Mouse (Mus musculus) kidney, embryonic 16.5 days (tissue): ENCODE measurements around the gene Gna12. TPM values are rescaled to one million over a fixed set of nuclear protein-coding genes. Genes with fewer than 3 reads are reported as not detected.

Experiments used
- ATAC-seq: fragments of 200-750 bp; cut with Nextera tagmentation; 2 replicates; pipeline ENCODE4 v1.8.0; 2017; ENCODE audit warnings: moderate TSS enrichment; ENCODE audit not compliant: low FRiP score, low TSS enrichment
- H3K27ac ChIP-seq: fragments of 300-500 bp; sonication (generic); 2 replicates; pipeline ENCODE4 v1.5.1; 2014; ENCODE audit warnings: low read length
- H3K27me3 ChIP-seq: fragments of 300-500 bp; sonication (generic); 2 replicates; pipeline ENCODE4 v1.6.1; 2014; ENCODE audit warnings: low read length, control low read depth, mixed read lengths; ENCODE audit not compliant: insufficient read depth
- H3K36me3 ChIP-seq: fragments of 300-500 bp; sonication (generic); 2 replicates; pipeline ENCODE4 v1.6.1; 2014; ENCODE audit warnings: low read length, control low read depth, mixed read lengths; ENCODE audit not compliant: insufficient read depth
- H3K4me1 ChIP-seq: fragments of 300-500 bp; sonication (generic); 2 replicates; pipeline ENCODE4 v1.6.1; 2014; ENCODE audit warnings: low read length, control low read depth, mixed read lengths; ENCODE audit not compliant: insufficient read depth
- H3K4me2 ChIP-seq: fragments of 300-500 bp; sonication (generic); replicated peaks from 2 replicates; pipeline ENCODE4 v1.6.1; 2014; ENCODE audit warnings: low read depth, low read length
- H3K4me3 ChIP-seq: fragments of 300-500 bp; sonication (generic); 2 replicates; pipeline ENCODE4 v1.5.1; 2014; ENCODE audit warnings: mild to moderate bottlenecking, low read length
- H3K9ac ChIP-seq: fragments of 300-500 bp; sonication (generic); replicated peaks from 2 replicates; pipeline ENCODE4 v1.6.1; 2014; ENCODE audit warnings: low read length
- H3K9me3 ChIP-seq: fragments of 300-500 bp; sonication (generic); 2 replicates; pipeline ENCODE4 v1.6.1; 2016; ENCODE audit warnings: low read length, control low read depth
- WGBS: fragments of 180-500 bp; shearing (Covaris S2); extraction: QIAGEN DNeasy Blood & Tissue Kit; methylation state at CpG from one replicate; pipeline ENCODE4 v1.1.7; 2014; 5-methylcytosine and 5-hydroxymethylcytosine counted together
- polyA plus RNA-seq: library from polyadenylated mRNA; unstranded; fragments of >200 nt; fragmentation: Nextera tagmentation; extraction: Ambion mirVana; gene quantifications from 2 replicates; pipeline ENCODE4 v1.2.1, GENCODE M21; 2015

Gene Gna12
- polyA plus RNA-seq, 1 experiment from 2014 or later: 10.0 TPM

- 66% methylated on average over 8 of the region's 8 CpGs for WGBS
- ATAC-seq: no peak
- no peak overlapping the region for H3K9ac ChIP-seq
- H3K4me2 ChIP-seq: no peak overlapping the region
- H3K36me3 ChIP-seq: no peaks in the 10 kb centered on the region
- no peak overlapping the region for H3K27ac ChIP-seq
- peaks cover 9% of the 10 kb centered on the region; the same call in 1 of the 2 replicates for H3K4me1 ChIP-seq
- H3K4me3 ChIP-seq: no peak overlapping the region
- H3K27me3 ChIP-seq: no peaks in the 10 kb centered on the region
- H3K9me3 ChIP-seq: no peaks in the 10 kb centered on the region
Observed at GRCm38 (mm10) chr5:140857432-140858154, 27.4 kb upstream of the Gna12 start.

- Histone ChIP-seq H3K9ac (no peak overlapping the region), H3K36me3 (no peaks in the 10 kb centered on the region), H3K27ac (no peak overlapping the region), H3K4me2 (no peak overlapping the region), H3K9me3 (peaks cover 6% of the 10 kb centered on the region; the same call in 1 of the 2 replicates), H3K4me1 (peaks cover 11% of the 10 kb centered on the region; the same call in 1 of the 2 replicates), H3K4me3 (no peak overlapping the region), H3K27me3 (no peaks in the 10 kb centered on the region)
- 31% methylated on average over 11 of the region's 11 CpGs for WGBS
- ATAC-seq: no peak
Observed at GRCm38 (mm10) chr5:140855909-140856530, 25.8 kb upstream of the Gna12 start.

DNA sequence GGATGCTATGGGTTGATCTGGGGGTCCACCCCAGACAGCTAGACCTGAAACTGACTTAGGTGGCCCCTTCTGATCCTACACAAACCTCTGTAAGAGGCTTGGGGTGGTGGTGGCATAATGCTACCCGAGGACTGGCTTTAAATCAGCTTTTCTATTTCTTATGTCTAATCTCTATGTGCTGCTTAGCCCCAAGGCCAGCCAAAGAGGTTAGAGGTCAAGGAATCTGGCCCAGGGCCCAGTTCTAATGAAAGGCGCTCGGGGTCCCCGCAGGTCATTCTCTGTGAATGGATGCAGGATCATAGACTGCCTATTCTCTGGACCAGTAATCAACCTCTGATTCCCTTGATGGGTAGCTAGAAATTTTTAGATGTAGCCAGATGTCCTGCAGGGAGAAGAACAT, 24.5 kb upstream of the Gna12 start:
- Histone ChIP-seq H3K9me3 (peaks cover 9% of the 10 kb centered on the region; the same call in 1 of the 2 replicates), H3K27me3 (no peaks in the 10 kb centered on the region)
- no peak for ATAC-seq

GRCm38 (mm10) chr5:140853723-140854122, 23.5 kb upstream of the Gna12 start:
- ATAC-seq: no peak
- Histone ChIP-seq H3K4me2 (no peak overlapping the region), H3K9me3 (peaks cover 9% of the 10 kb centered on the region; the same call in 1 of the 2 replicates), H3K27ac (no peak overlapping the region), H3K4me3 (no peak overlapping the region), H3K4me1 (peaks cover 11% of the 10 kb centered on the region; the same call in 1 of the 2 replicates), H3K27me3 (0 out of 2 replicates have a peak, but pooled peaks cover 3% of the 10 kb centered on the region), H3K36me3 (no peaks in the 10 kb centered on the region), H3K9ac (no peak overlapping the region)
- WGBS: 61% methylated on average over 5 of the region's 5 CpGs

More for the DNA sequence above, 24.5 kb upstream of the Gna12 start:
- Histone ChIP-seq H3K4me3 (no peak overlapping the region), H3K27ac (no peak overlapping the region), H3K9ac (no peak overlapping the region), H3K36me3 (no peaks in the 10 kb centered on the region), H3K4me2 (no peak overlapping the region), H3K4me1 (peaks cover 11% of the 10 kb centered on the region; the same call in 1 of the 2 replicates)
- WGBS: 68% methylated on average over 4 of the region's 4 CpGs

DNA sequence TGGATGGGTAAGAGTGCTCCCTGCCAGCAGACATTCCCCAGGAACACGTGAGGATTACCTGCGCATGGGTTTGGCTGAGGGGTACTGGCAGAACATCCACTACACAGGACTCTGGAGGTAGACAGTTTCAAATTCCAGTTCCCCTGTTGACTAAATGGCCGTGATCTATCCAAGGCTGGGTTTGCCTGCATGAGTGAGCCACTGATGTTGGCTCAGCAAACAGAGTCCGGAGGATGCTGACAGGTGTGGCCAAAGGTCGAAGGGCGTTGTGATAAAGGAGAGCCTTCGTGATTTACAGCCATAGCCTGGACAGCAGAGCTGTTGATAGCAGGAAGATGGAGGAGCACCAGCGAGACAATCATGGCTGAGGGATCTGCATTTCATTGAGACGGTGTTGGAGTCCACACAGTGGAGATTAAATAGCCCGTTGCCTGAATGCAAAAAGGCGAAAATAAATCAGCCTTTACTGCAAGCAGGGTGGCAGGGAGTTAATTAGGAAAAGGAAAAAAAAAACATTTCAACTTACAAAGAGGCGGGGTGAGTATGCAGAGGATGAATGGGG, 22.3 kb upstream of the Gna12 start:
- Histone ChIP-seq H3K36me3 (no peaks in the 10 kb centered on the region), H3K9ac (no peak overlapping the region), H3K4me3 (no peak overlapping the region), H3K4me1 (peaks cover 11% of the 10 kb centered on the region; the same call in 1 of the 2 replicates), H3K9me3 (peaks cover 9% of the 10 kb centered on the region; the same call in 1 of the 2 replicates), H3K27me3 (0 out of 2 replicates have a peak, but pooled peaks cover 3% of the 10 kb centered on the region), H3K4me2 (no peak overlapping the region), H3K27ac (no peak overlapping the region)
- 32% methylated on average over 12 of the region's 12 CpGs for WGBS
- peak; percentile 76 for ATAC-seq

DNA sequence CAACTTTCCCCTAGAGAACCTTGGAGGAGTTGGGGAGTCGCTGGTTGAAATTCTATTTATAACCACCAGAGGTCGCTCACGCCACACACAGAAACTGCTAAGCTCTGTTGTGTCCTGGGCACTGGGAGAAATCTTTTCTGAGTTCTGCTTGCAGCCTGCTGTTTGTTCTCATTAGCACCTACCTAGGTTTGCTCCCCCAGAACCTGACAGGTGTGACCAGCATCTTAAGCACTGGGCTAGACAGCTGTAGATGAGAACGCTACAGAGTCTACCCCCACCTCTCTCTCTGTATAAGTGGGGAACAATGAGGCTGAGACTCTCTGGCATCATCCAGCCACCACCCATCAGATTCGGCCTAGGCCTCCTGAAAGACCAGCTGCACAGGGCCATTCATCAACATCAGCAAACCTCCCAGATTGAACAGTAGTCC, 17.1 kb upstream of the Gna12 start:
- H3K9ac ChIP-seq: no peak overlapping the region
- 0 out of 2 replicates have a peak, but pooled peaks cover under 1% of the 10 kb centered on the region for H3K4me1 ChIP-seq
- 0 out of 2 replicates have a peak, but pooled peaks cover 3% of the 10 kb centered on the region for H3K27me3 ChIP-seq
- no peak overlapping the region for H3K4me2 ChIP-seq
- H3K36me3 ChIP-seq: no peaks in the 10 kb centered on the region
- no peak overlapping the region for H3K27ac ChIP-seq
- H3K4me3 ChIP-seq: no peak overlapping the region
- 13% methylated on average over 5 of the region's 5 CpGs for WGBS
- peak; percentile 57; the same call in 1 of the 2 replicates for ATAC-seq
- H3K9me3 ChIP-seq: peaks cover 9% of the 10 kb centered on the region; the same call in 1 of the 2 replicates

- Histone ChIP-seq H3K4me2 (no peak overlapping the region), H3K9ac (no peak overlapping the region), H3K27me3 (no peaks in the 10 kb centered on the region), H3K27ac (no peak overlapping the region), H3K4me3 (no peak overlapping the region), H3K4me1 (no peaks in the 10 kb centered on the region), H3K36me3 (no peaks in the 10 kb centered on the region), H3K9me3 (no peaks in the 10 kb centered on the region)
- 79% methylated on average over 4 of the region's 4 CpGs for WGBS
- no peak for ATAC-seq
Observed at GRCm38 (mm10) chr5:140841942-140842341, 11.7 kb upstream of the Gna12 start.

DNA sequence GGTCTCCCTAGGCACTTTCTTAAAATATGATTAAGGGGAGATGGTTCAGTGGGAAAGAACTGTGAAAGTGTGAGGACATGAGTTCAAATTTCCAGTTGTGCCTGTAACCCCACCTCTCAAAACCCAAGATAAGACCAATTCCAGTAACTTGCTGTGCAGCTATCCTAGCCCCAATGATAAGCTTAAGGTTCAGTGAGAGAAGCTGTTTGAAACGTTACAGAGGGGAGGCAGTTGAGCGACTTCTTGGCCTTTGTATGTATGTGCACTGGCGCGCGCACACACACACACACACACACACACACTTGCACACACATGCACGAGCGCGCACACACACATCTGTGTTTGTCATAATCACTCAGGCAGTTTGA, 817 bp upstream of the Gna12 start:
- Histone ChIP-seq H3K9ac (0 out of 2 replicates have a peak overlapping the region, but pooled peaks have one; percentile 56), H3K36me3 (no peaks in the 10 kb centered on the region), H3K27me3 (no peaks in the 10 kb centered on the region), H3K9me3 (no peaks in the 10 kb centered on the region), H3K4me3 (peak overlapping the region; percentile 39), H3K4me1 (peaks cover 35% of the 10 kb centered on the region), H3K4me2 (peak overlapping the region; percentile 59), H3K27ac (no peak overlapping the region)
- WGBS: 82% methylated on average over 8 of the region's 8 CpGs
- no peak for ATAC-seq

DNA sequence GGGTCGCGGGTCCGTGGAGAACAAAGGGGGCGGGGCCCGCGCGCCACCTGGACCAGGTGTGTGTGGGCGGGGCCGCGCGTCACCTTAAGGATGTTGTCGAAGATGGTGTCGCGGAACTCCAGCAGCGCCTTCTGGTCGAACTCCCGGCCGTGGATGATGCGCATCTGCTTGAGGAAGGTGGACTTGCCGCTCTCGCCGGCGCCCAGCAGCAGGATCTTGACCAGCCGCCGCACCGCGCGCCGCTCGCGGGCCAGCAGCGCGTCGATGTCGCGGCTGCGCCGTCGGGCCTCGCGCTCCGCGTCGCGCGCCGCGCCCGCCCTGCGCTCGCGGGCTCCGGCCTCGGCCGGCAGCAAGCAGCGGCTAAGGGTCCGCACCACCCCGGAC, 328 bp downstream of the Gna12 start:
- H3K4me3 ChIP-seq: peak overlapping the region; percentile 86
- under 1% methylated on average over 50 of the region's 58 CpGs for WGBS
- H3K27me3 ChIP-seq: no peaks in the 10 kb centered on the region
- peaks cover 35% of the 10 kb centered on the region for H3K4me1 ChIP-seq
- no peak; the same call in 1 of the 2 replicates for ATAC-seq
- H3K9me3 ChIP-seq: no peaks in the 10 kb centered on the region
- H3K27ac ChIP-seq: peak overlapping the region; percentile 71
- H3K9ac ChIP-seq: peak overlapping the region; percentile 88
- no peaks in the 10 kb centered on the region for H3K36me3 ChIP-seq
- peak overlapping the region; percentile 95 for H3K4me2 ChIP-seq
